Mouse (Mus musculus) thymus, adult 2 months (tissue): Measurements from ENCODE around the gene Rcan2. TPM values are rescaled to one million over a fixed set of nuclear protein-coding genes. Genes with fewer than 3 reads are reported as not detected.

ENCODE experiments used
- DNase-seq: peaks from one replicate; pipeline ENCODE4 v3.0.0; 2021
- H3K27ac ChIP-seq: fragments of 200-500 bp; 2 replicates; pipeline ENCODE4 v1.5.1; 2012; ENCODE audit warnings: low read length, control low read depth; ENCODE audit not compliant: control insufficient read depth, insufficient read depth
- H3K27me3 ChIP-seq: fragments of 200-500 bp; 2 replicates; pipeline ENCODE4 v1.6.1; 2012; ENCODE audit warnings: mild to moderate bottlenecking, low read length, moderate library complexity, mixed read lengths; ENCODE audit not compliant: control insufficient read depth, insufficient read depth
- H3K36me3 ChIP-seq: fragments of 200-500 bp; 2 replicates; pipeline ENCODE4 v1.6.1; 2012; ENCODE audit warnings: mild to moderate bottlenecking, low read length, moderate library complexity; ENCODE audit not compliant: control insufficient read depth, insufficient read depth
- H3K4me1 ChIP-seq: fragments of 200-500 bp; replicated peaks from 2 replicates; pipeline ENCODE4 v1.6.1; 2012; ENCODE audit warnings: low read length; ENCODE audit not compliant: control insufficient read depth, insufficient read depth
- H3K4me3 ChIP-seq: fragments of 200-500 bp; 2 replicates; pipeline ENCODE4 v1.5.1; 2012; ENCODE audit warnings: mild to moderate bottlenecking, low read length, control low read depth, moderate library complexity; ENCODE audit not compliant: control insufficient read depth, insufficient read depth
- CTCF ChIP-seq: fragments of 200-500 bp; IDR thresholded peaks from 2 replicates; pipeline ENCODE4 v1.5.1; 2012; ENCODE audit warnings: mild to moderate bottlenecking, control low read depth, low read length, moderate library complexity, borderline replicate concordance; ENCODE audit not compliant: control insufficient read depth, poor library complexity, insufficient read depth; ENCODE audit errors: extremely low read depth
- POLR2A ChIP-seq: fragments of 200-500 bp; IDR thresholded peaks from 2 replicates; pipeline ENCODE4 v1.6.1; 2012; ENCODE audit warnings: mild to moderate bottlenecking, low read length, control low read depth, moderate library complexity; ENCODE audit not compliant: control insufficient read depth, poor library complexity, insufficient read depth; ENCODE audit errors: extremely low read depth
- WGBS: fragments of 180-500 bp; shearing (Covaris S2); methylation state at CpG from one replicate; pipeline ENCODE4 v1.1.7; 2018; 5-methylcytosine and 5-hydroxymethylcytosine counted together
- polyA plus RNA-seq: library from polyadenylated mRNA; depleted of rRNA; stranded (reverse); fragments of >200 nt; gene quantifications from 2 replicates; pipeline ENCODE4 v1.2.3, GENCODE M21; 2012; rRNA removed

The Rcan2 gene
- polyA plus RNA-seq, result 1.4 and 6.4 TPM in 2 replicates

- H3K36me3 ChIP-seq, result no peaks in the 10 kb centered on the region
- no peaks in the 10 kb centered on the region; the same call in 1 of the 2 replicates for H3K27me3 ChIP-seq
- 1% methylated on average over 7 of the region's 7 CpGs for WGBS
- H3K27ac ChIP-seq, result no peak within 1 kb of the TSS
- TF ChIP-seq CTCF, result no peak
- no peak for TF ChIP-seq POLR2A
- no peak within 1 kb of the TSS for H3K4me3 ChIP-seq
- no peaks in the 10 kb centered on the region for H3K4me1 ChIP-seq
- peak; percentile 50 for DNase-seq
Observed at GRCm38 (mm10) chr17:43801077-43801476, at the start of gene Rcan2. Gene Rcan2 (plus strand): TSS chr17:43801351.

- TF ChIP-seq CTCF, result no peak
- TF ChIP-seq POLR2A, result no peak
- Histone ChIP-seq H3K27ac (no peak overlapping the region), H3K36me3 (no peaks in the 10 kb centered on the region), H3K4me1 (no peaks in the 10 kb centered on the region), H3K27me3 (no peaks in the 10 kb centered on the region), H3K4me3 (no peak overlapping the region)
- WGBS, result 93% methylated on average over 1 of the region's 1 CpGs
- DNase-seq, result no peak
Observed at GRCm38 (mm10) chr17:43752811-43753210, 48.3 kb upstream of the Rcan2 start.

- TF ChIP-seq POLR2A (no peak), CTCF (no peak)
- Histone ChIP-seq H3K4me3 (no peak overlapping the region), H3K36me3 (no peaks in the 10 kb centered on the region), H3K27ac (no peak overlapping the region), H3K27me3 (no peaks in the 10 kb centered on the region), H3K4me1 (no peaks in the 10 kb centered on the region)
- no peak for DNase-seq
- 91% methylated on average over 5 of the region's 5 CpGs for WGBS
Observed at GRCm38 (mm10) chr17:43754687-43755086, 46.5 kb upstream of the Rcan2 start.

GRCm38 (mm10) chr17:43758607-43759259 is 42.4 kb upstream of the Rcan2 start:
- TF ChIP-seq CTCF, result no peak
- no peak for TF ChIP-seq POLR2A
- Histone ChIP-seq H3K4me3 (no peak overlapping the region), H3K36me3 (no peaks in the 10 kb centered on the region), H3K27me3 (no peaks in the 10 kb centered on the region), H3K4me1 (no peaks in the 10 kb centered on the region), H3K27ac (no peak overlapping the region)
- WGBS, result 32% methylated on average over 15 of the region's 15 CpGs
- no peak for DNase-seq

DNA sequence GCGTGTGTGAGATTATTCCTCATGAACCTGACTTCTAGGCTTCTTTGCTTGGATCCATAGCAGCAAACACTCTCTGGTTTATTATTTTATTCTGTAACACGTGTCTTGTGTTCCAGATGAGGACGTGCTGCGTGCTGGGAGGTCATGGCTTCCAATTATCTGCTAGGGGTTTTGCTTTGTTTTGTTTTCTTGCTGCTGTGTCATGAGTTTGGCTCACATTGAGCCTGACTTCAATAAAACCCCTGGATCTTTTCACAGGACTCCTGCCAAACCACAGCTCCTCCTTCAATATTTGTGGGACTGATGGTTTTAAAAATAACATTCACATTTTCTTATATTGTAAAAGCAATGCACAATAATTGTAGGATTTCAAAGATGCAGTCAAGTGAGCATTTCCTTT is 16.6 kb upstream of the Rcan2 start:
- Histone ChIP-seq H3K27ac (no peak overlapping the region), H3K36me3 (no peaks in the 10 kb centered on the region), H3K4me1 (no peaks in the 10 kb centered on the region), H3K4me3 (no peak overlapping the region), H3K27me3 (no peaks in the 10 kb centered on the region)
- TF ChIP-seq POLR2A (no peak), CTCF (no peak)
- whole genome bisulfite sequencing, result 91% methylated on average over 4 of the region's 4 CpGs
- DNase-seq, result no peak

DNA sequence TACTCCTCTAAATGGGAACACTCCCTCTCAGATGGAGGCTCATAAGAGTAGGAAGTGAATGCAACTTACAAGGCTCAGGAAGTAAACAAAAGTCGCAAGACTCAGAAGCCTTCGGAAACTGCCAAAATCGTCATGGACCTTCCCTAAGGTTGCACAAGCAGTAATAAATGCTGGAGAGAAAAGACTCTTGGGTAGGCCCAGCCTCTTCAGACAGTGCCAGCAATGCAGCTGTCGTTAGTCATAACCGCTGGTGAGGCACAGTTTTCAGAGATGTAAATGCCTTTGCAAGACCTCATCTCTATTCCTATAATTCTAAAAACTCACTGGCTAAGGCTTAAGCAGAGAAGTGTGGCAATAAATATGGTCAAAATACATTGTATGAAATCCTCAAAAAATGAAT is 12.9 kb upstream of the Rcan2 start:
- H3K27ac ChIP-seq, result no peak overlapping the region
- TF ChIP-seq POLR2A (no peak), CTCF (no peak)
- no peak for DNase-seq
- H3K27me3 ChIP-seq, result no peaks in the 10 kb centered on the region
- H3K4me1 ChIP-seq, result no peaks in the 10 kb centered on the region
- H3K4me3 ChIP-seq, result no peak overlapping the region
- 94% methylated on average over 5 of the region's 5 CpGs for WGBS
- H3K36me3 ChIP-seq, result no peaks in the 10 kb centered on the region

DNA sequence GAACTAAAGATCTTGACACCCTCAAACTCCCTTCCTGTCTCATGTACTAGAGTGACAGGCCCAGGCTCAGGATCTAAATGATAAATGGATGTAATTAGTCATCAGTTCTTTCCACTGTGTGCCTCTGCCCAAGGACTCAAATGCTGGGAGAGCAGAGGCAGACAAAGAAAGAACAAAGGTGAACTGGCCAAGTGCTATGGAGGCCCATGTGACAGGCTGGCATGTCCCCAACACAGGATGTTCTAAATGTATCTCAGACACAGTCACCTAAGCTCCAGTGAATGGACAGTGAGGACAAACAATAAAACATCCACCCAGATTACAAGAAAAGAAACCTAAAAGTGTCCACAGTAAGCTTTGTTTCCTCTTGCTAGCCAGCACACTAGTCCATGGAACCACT is 11.8 kb upstream of the Rcan2 start:
- Histone ChIP-seq H3K4me1 (no peaks in the 10 kb centered on the region), H3K27ac (no peak overlapping the region), H3K4me3 (no peak overlapping the region), H3K36me3 (no peaks in the 10 kb centered on the region), H3K27me3 (no peaks in the 10 kb centered on the region)
- TF ChIP-seq POLR2A (no peak), CTCF (no peak)
- DNase-seq, result no peak
